Mouse (Mus musculus) bone marrow, adult 2 months (tissue): Measurements from ENCODE around the gene Nrxn1.

ENCODE experiments used
- CTCF ChIP-seq: fragments of 200-500 bp; IDR thresholded peaks from 2 replicates; pipeline ENCODE4 v1.5.1; 2011; ENCODE audit warnings: low read length, control low read depth; ENCODE audit not compliant: control insufficient read depth, insufficient read depth
- POLR2A ChIP-seq: fragments of 200-500 bp; IDR thresholded peaks from 2 replicates; pipeline ENCODE4 v1.6.1; 2011; ENCODE audit warnings: low read depth, mild to moderate bottlenecking, control low read depth, low read length, borderline replicate concordance; ENCODE audit not compliant: control insufficient read depth

DNA sequence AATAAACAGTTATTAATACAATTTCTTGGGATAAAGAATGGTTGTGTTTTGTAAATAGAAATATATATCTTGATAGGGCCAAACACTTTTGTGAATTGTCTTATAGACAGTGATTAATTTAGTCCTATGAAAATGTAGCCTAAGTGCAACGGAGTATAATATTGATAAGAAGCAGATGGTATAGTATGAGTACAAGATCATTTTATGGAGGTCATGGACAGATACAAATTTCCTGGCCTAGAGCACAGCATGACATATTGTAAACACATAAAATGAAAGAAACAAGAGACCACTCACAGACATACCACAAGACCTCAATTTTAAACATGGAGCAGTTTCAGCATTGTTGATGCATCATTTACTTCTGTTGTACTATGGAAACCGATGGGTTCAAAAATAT is 890.1 kb downstream of the Nrxn1 start:
- no peak for TF ChIP-seq POLR2A
- no peak for TF ChIP-seq CTCF
